Mouse (Mus musculus) lung, embryonic 16.5 days (tissue): ENCODE measurements around the gene Pim1. TPM values are rescaled to one million over a fixed set of nuclear protein-coding genes. Genes with fewer than 3 reads are reported as not detected.
A peak's percentile ranks its signal among the peaks of the same experiment; 100 is the strongest.
"Not testable (repeated sequence)": the region's sequence is repeated elsewhere in the genome, so short reads cannot be mapped to it uniquely, and the experiment has no call there.

Source experiments
- ATAC-seq: fragments of 200-750 bp; cut with Nextera tagmentation; 2 replicates; pipeline ENCODE4 v1.8.0; 2017; ENCODE audit warnings: low read depth, mild to moderate bottlenecking, moderate library complexity
- H3K27ac ChIP-seq: fragments of 300-500 bp; sonication (generic); 2 replicates; pipeline ENCODE4 v1.5.1; 2014; ENCODE audit warnings: mild to moderate bottlenecking, control low read depth, low read length
- H3K27me3 ChIP-seq: fragments of 300-500 bp; sonication (generic); 2 replicates; pipeline ENCODE4 v1.6.1; 2014; ENCODE audit warnings: low read depth, low read length, mixed read lengths; ENCODE audit not compliant: control insufficient read depth, insufficient read depth
- H3K36me3 ChIP-seq: fragments of 300-500 bp; sonication (generic); 2 replicates; pipeline ENCODE4 v1.6.1; 2014; ENCODE audit warnings: low read length; ENCODE audit not compliant: control insufficient read depth, insufficient read depth
- H3K4me1 ChIP-seq: fragments of 300-500 bp; sonication (generic); replicated peaks from 2 replicates; pipeline ENCODE4 v1.6.1; 2014; ENCODE audit warnings: low read length, mixed read lengths; ENCODE audit not compliant: control insufficient read depth, insufficient read depth
- H3K4me2 ChIP-seq: fragments of 300-500 bp; sonication (generic); 2 replicates; pipeline ENCODE4 v1.6.1; 2014; ENCODE audit warnings: low read depth, low read length, control low read depth
- H3K4me3 ChIP-seq: fragments of 300-500 bp; sonication (generic); 2 replicates; pipeline ENCODE4 v1.5.1; 2014; ENCODE audit warnings: mild to moderate bottlenecking, low read length, control low read depth
- H3K9ac ChIP-seq: fragments of 300-500 bp; sonication (generic); 2 replicates; pipeline ENCODE4 v1.6.1; 2014; ENCODE audit warnings: low read length, control low read depth
- H3K9me3 ChIP-seq: fragments of 300-500 bp; sonication (generic); 2 replicates; pipeline ENCODE4 v1.6.1; 2016; ENCODE audit warnings: low read length; ENCODE audit not compliant: control insufficient read depth
- WGBS: fragments of 180-500 bp; shearing (Covaris S2); extraction: QIAGEN DNeasy Blood & Tissue Kit; methylation state at CpG from one replicate; pipeline ENCODE4 v1.1.7; 2014; 5-methylcytosine and 5-hydroxymethylcytosine counted together
- polyA plus RNA-seq: library from polyadenylated mRNA; unstranded; fragments of >200 nt; fragmentation: Nextera tagmentation; extraction: Ambion mirVana; gene quantifications from 2 replicates; pipeline ENCODE4 v1.2.1, GENCODE M21; 2015

Pim1 gene
- polyA plus RNA-seq, 1 experiment from 2014 or later = 15.6 TPM

GRCm38 (mm10) chr17:29503700-29504099 is 13.1 kb downstream of the Pim1 start:
- Histone ChIP-seq H3K4me2 (no peak overlapping the region), H3K4me3 (no peak overlapping the region), H3K36me3 (no peaks in the 10 kb centered on the region), H3K9me3 (peaks cover 3% of the 10 kb centered on the region; the same call in 1 of the 2 replicates), H3K9ac (no peak overlapping the region), H3K4me1 (peaks cover 2% of the 10 kb centered on the region; the same call in 1 of the 2 replicates), H3K27me3 (no peaks in the 10 kb centered on the region), H3K27ac (no peak overlapping the region)
- WGBS = 74% methylated on average over 5 of the region's 5 CpGs
- no peak for ATAC-seq

- no peak for ATAC-seq
- Histone ChIP-seq H3K4me1 (no peaks in the 10 kb centered on the region), H3K27me3 (no peaks in the 10 kb centered on the region), H3K27ac (no peak overlapping the region), H3K4me3 (no peak overlapping the region), H3K4me2 (no peak overlapping the region), H3K36me3 (no peaks in the 10 kb centered on the region), H3K9me3 (no peaks in the 10 kb centered on the region), H3K9ac (no peak overlapping the region)
- 57% methylated on average over 12 of the region's 12 CpGs for WGBS
These were observed 18.5 kb downstream of the Pim1 start for GRCm38 (mm10) chr17:29508927-29509608.

GRCm38 (mm10) chr17:29510691-29511090 is 20.1 kb downstream of the Pim1 start:
- ATAC-seq = no peak
- H3K9ac ChIP-seq = no peak overlapping the region
- no peaks in the 10 kb centered on the region for H3K27me3 ChIP-seq
- H3K4me2 ChIP-seq = no peak overlapping the region
- no peak overlapping the region for H3K4me3 ChIP-seq
- H3K4me1 ChIP-seq = peaks cover 2% of the 10 kb centered on the region; the same call in 1 of the 2 replicates
- H3K27ac ChIP-seq = no peak overlapping the region
- 50% methylated on average over 8 of the region's 8 CpGs for WGBS
- H3K36me3 ChIP-seq = no peaks in the 10 kb centered on the region
- H3K9me3 ChIP-seq = no peaks in the 10 kb centered on the region

GRCm38 (mm10) chr17:29513044-29513730 is 22.6 kb downstream of the Pim1 start:
- Histone ChIP-seq H3K4me3 (no peak overlapping the region), H3K27ac (no peak overlapping the region), H3K36me3 (no peaks in the 10 kb centered on the region), H3K9ac (no peak overlapping the region), H3K4me1 (peaks cover 2% of the 10 kb centered on the region; the same call in 1 of the 2 replicates), H3K4me2 (no peak overlapping the region), H3K9me3 (no peaks in the 10 kb centered on the region), H3K27me3 (no peaks in the 10 kb centered on the region)
- 21% methylated on average over 13 of the region's 13 CpGs for WGBS
- peak; percentile 82 for ATAC-seq

GRCm38 (mm10) chr17:29514435-29514834 is 23.9 kb downstream of the Pim1 start:
- Histone ChIP-seq H3K36me3 (no peaks in the 10 kb centered on the region), H3K4me1 (peaks cover 2% of the 10 kb centered on the region; the same call in 1 of the 2 replicates), H3K4me2 (no peak overlapping the region), H3K27me3 (no peaks in the 10 kb centered on the region), H3K27ac (no peak overlapping the region), H3K9me3 (no peaks in the 10 kb centered on the region), H3K4me3 (no peak overlapping the region), H3K9ac (no peak overlapping the region)
- WGBS = 2% methylated on average over 11 of the region's 11 CpGs
- ATAC-seq = peak; percentile 39

GRCm38 (mm10) chr17:29518665-29519064 is 28.1 kb downstream of the Pim1 start:
- H3K27ac ChIP-seq, H3K36me3 ChIP-seq, ATAC-seq, H3K4me1 ChIP-seq, H3K4me2 ChIP-seq, H3K9me3 ChIP-seq, H3K27me3 ChIP-seq, H3K9ac ChIP-seq, H3K4me3 ChIP-seq: not testable (repeated sequence)
- WGBS = 81% methylated on average over 5 of the region's 5 CpGs

GRCm38 (mm10) chr17:29519731-29520130 is 29.2 kb downstream of the Pim1 start:
- no peak for ATAC-seq
- Histone ChIP-seq H3K4me2 (no peak overlapping the region), H3K4me1 (no peaks in the 10 kb centered on the region), H3K4me3 (no peak overlapping the region), H3K27ac (no peak overlapping the region), H3K9ac (no peak overlapping the region), H3K9me3 (no peaks in the 10 kb centered on the region), H3K36me3 (no peaks in the 10 kb centered on the region), H3K27me3 (no peaks in the 10 kb centered on the region)
- 66% methylated on average over 8 of the region's 8 CpGs for WGBS

GRCm38 (mm10) chr17:29525613-29526012 is 35.1 kb downstream of the Pim1 start:
- H3K4me1 ChIP-seq = no peaks in the 10 kb centered on the region
- no peaks in the 10 kb centered on the region for H3K9me3 ChIP-seq
- ATAC-seq = no peak
- H3K27ac ChIP-seq = no peak overlapping the region
- H3K9ac ChIP-seq = no peak overlapping the region
- 79% methylated on average over 2 of the region's 2 CpGs for WGBS
- no peaks in the 10 kb centered on the region for H3K27me3 ChIP-seq
- H3K4me3 ChIP-seq = no peak overlapping the region
- H3K36me3 ChIP-seq = no peaks in the 10 kb centered on the region
- H3K4me2 ChIP-seq = no peak overlapping the region

GRCm38 (mm10) chr17:29528568-29529187 is 38.1 kb downstream of the Pim1 start:
- WGBS = 64% methylated on average over 8 of the region's 8 CpGs

More at GRCm38 (mm10) chr17:29528568-29529187, 38.1 kb downstream of the Pim1 start:
- no peaks in the 10 kb centered on the region for H3K36me3 ChIP-seq
- peak; percentile 15; the same call in 1 of the 2 replicates for ATAC-seq
- H3K27me3 ChIP-seq = no peaks in the 10 kb centered on the region
- H3K4me2 ChIP-seq = no peak overlapping the region
- peaks cover 7% of the 10 kb centered on the region for H3K4me1 ChIP-seq
- no peak overlapping the region for H3K4me3 ChIP-seq
- H3K9ac ChIP-seq = no peak overlapping the region
- H3K27ac ChIP-seq = no peak overlapping the region
- H3K9me3 ChIP-seq = no peaks in the 10 kb centered on the region
